13 mouse cellular contexts compared by ENCODE assay signal in the genomic region with DNA sequence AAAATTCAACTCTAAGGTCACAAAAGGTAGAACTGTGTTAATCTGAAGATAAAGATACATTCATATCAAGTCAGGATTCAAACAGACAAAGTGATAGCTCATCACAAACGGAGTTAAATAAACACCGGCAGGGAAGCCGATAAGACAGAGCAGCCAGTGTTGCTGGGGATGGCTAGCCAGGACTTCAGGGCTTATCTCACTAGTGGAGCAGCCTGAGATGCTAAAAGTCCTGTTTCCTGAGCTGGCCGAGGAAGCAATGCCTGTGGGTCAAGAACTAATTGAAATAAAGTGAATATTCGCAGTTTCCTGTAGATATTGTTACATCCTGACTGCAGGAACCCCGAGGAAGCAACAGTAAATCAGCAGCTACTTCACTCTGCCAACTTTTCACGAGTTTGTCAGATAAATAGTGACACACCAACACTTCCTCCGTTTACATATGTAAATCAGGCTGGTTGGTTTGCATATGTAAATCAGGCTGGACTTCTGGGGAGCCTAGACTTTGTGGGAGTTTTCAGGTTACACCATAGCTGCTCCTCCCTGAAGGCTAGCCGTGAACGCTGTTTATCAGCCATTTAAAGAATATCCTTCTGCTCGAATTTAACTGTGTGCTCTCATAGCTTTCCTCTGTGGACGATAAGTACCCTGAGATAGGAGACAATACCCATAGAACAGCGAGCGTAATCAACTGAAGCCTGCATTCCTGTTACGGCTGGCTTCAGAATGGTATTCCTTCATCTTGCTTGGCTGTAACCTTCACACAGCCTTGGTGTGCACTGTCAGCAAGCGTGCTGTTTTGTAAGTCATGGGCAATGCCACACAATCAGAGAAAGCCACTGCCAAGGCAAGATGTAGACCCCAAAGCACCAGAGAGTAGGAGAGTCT.
A peak's percentile ranks its signal among the peaks of the same experiment; 100 is the strongest.
DNase-seq lines count a peak whose midpoint lies in the region; ATAC-seq and TF ChIP-seq lines count a peak whose summit lies in the region.
"Had no signal": no experiment of that assay in that cellular context is flagged by ENCODE, and none has a peak within 500 bp of the region (broad histone marks: within the 10 kb centered on the region; RNA-seq: fewer than 3 reads in every experiment).

No protein-coding gene starts in this region.

- H3K27ac ChIP-seq in forebrain, embryonic 16.5 days (ENCODE audit: low read length) = no peak overlapping the region
- no peak overlapping the region for H3K27ac ChIP-seq in forebrain, embryonic 13.5 days
- no peak overlapping the region for H3K27ac ChIP-seq in kidney, postnatal 0 days
- H3K27ac ChIP-seq: hindbrain, embryonic 15.5 days; liver, embryonic 14.5 days had no signal

- no peak overlapping the region for H3K9ac ChIP-seq in forebrain, embryonic 16.5 days (replicated peaks; ENCODE audit: low read depth, low read length)
- no peak overlapping the region for H3K9ac ChIP-seq in forebrain, embryonic 13.5 days
- H3K9ac ChIP-seq in kidney, postnatal 0 days (ENCODE audit: low read depth, low read length) = no peak overlapping the region
- H3K9ac ChIP-seq: forebrain, embryonic 15.5 days; hindbrain, embryonic 15.5 days; liver, embryonic 14.5 days had no signal

- peaks cover 34% of the 10 kb centered on the region for H3K4me1 ChIP-seq in forebrain, embryonic 16.5 days (replicated peaks; ENCODE audit: control insufficient read depth, insufficient read depth, low read length)
- H3K4me1 ChIP-seq in forebrain, embryonic 13.5 days = peaks cover 38% of the 10 kb centered on the region
- 0 out of 2 replicates have a peak, but pooled peaks cover 9% of the 10 kb centered on the region for H3K4me1 ChIP-seq in kidney, postnatal 0 days (replicated peaks; ENCODE audit: insufficient read depth, low read length)

- H3K27me3 ChIP-seq in forebrain, embryonic 16.5 days (replicated peaks; ENCODE audit: control insufficient read depth, insufficient read depth, low read length) = no peaks in the 10 kb centered on the region; the same call in 1 of the 2 replicates
- H3K27me3 ChIP-seq in forebrain, embryonic 13.5 days = 0 out of 2 replicates have a peak, but pooled peaks cover 7% of the 10 kb centered on the region
- H3K27me3 ChIP-seq in kidney, postnatal 0 days (ENCODE audit: insufficient read depth, low read length) = no peaks in the 10 kb centered on the region
- H3K27me3 ChIP-seq: forebrain, embryonic 15.5 days; hindbrain, embryonic 15.5 days had no signal

- no peaks in the 10 kb centered on the region for H3K9me3 ChIP-seq in forebrain, embryonic 16.5 days (ENCODE audit: control insufficient read depth, low read length)
- no peaks in the 10 kb centered on the region for H3K9me3 ChIP-seq in forebrain, embryonic 13.5 days (replicated peaks)
- H3K9me3 ChIP-seq in kidney, postnatal 0 days (replicated peaks; ENCODE audit: low read length) = no peaks in the 10 kb centered on the region
- H3K9me3 ChIP-seq: forebrain, embryonic 15.5 days; hindbrain, embryonic 15.5 days had no signal

- H3K4me2 ChIP-seq in forebrain, embryonic 16.5 days (ENCODE audit: low read length) = peak overlapping the region; percentile 17; the same call in 1 of the 2 replicates
- H3K4me2 ChIP-seq in forebrain, embryonic 13.5 days = no peak overlapping the region
- no peak overlapping the region for H3K4me2 ChIP-seq in kidney, postnatal 0 days (ENCODE audit: low read length)
- H3K4me2 ChIP-seq: forebrain, embryonic 15.5 days; hindbrain, embryonic 15.5 days had no signal

- H3K36me3 ChIP-seq in forebrain, embryonic 16.5 days (ENCODE audit: control insufficient read depth, insufficient read depth) = no peaks in the 10 kb centered on the region
- no peaks in the 10 kb centered on the region for H3K36me3 ChIP-seq in forebrain, embryonic 13.5 days (ENCODE audit: poor library complexity, severe bottlenecking)
- no peaks in the 10 kb centered on the region for H3K36me3 ChIP-seq in kidney, postnatal 0 days (ENCODE audit: insufficient read depth, low read length)
- H3K36me3 ChIP-seq: forebrain, embryonic 15.5 days; hindbrain, embryonic 15.5 days had no signal

- no peak overlapping the region for H3K4me3 ChIP-seq in forebrain, embryonic 16.5 days (replicated peaks; ENCODE audit: low read length)
- no peak overlapping the region for H3K4me3 ChIP-seq in forebrain, embryonic 13.5 days
- H3K4me3 ChIP-seq in kidney, postnatal 0 days (replicated peaks; ENCODE audit: low read depth, low read length) = no peak overlapping the region
- H3K4me3 ChIP-seq: forebrain, embryonic 15.5 days; hindbrain, embryonic 15.5 days; myocyte had no signal

- intact Hi-C loops in left cerebral cortex, postnatal 10 days (cut with DNase I) = no loop called here

- peak; percentile 69 for DNase-seq in kidney, postnatal 0 days (ENCODE audit: low spot score)
- no peak for DNase-seq in kidney, postnatal 10 days
- peak; percentile 54 for DNase-seq in brain, adult 2 months (ENCODE audit: low read depth, low spot score)
- no peak for DNase-seq in layer of hippocampus, postnatal 25 days (ENCODE audit: extremely low spot score in 1 of 2, low spot score in 1 of 2)
- DNase-seq in left cerebral cortex, postnatal 10 days (ENCODE audit: extremely low spot score in 1 of 2, low spot score in 2 of 2) = no peak
- DNase-seq: right cerebral cortex, postnatal 14 days had no signal

- TF ChIP-seq CTCF in kidney, postnatal 0 days (IDR thresholded peaks at IDR 0.05; ENCODE audit: low read depth) = no peak

- 31% methylated on average over 16 of the region's 16 CpGs for WGBS in forebrain, embryonic 16.5 days
- WGBS in forebrain, embryonic 13.5 days = 39% methylated on average over 16 of the region's 16 CpGs
- 34% methylated on average over 16 of the region's 16 CpGs for WGBS in kidney, postnatal 0 days

- no peak for ATAC-seq in forebrain, embryonic 16.5 days
- no peak for ATAC-seq in forebrain, embryonic 13.5 days
- no peak for ATAC-seq in kidney, postnatal 0 days (replicated peaks; ENCODE audit: low FRiP score, low read depth)
- ATAC-seq in megakaryocyte, adult 5-6 weeks (ENCODE audit: poor library complexity, severe bottlenecking) = peak; percentile 30; the same call in 1 of the 2 replicates
- ATAC-seq: forebrain, embryonic 15.5 days had no signal

Comparison
In these comparisons a context has a peak if more than half of its experiments do, and no peak if none do; other contexts are left out.
1. DNase-seq: peak in kidney, postnatal 0 days (single experiment) and brain, adult 2 months (single experiment); none in kidney, postnatal 10 days (single experiment), layer of hippocampus, postnatal 25 days (0 of 2) and left cerebral cortex, postnatal 10 days (0 of 2).